Mouse (Mus musculus): Measurements from ENCODE around the gene Kcnq1.

DNA sequence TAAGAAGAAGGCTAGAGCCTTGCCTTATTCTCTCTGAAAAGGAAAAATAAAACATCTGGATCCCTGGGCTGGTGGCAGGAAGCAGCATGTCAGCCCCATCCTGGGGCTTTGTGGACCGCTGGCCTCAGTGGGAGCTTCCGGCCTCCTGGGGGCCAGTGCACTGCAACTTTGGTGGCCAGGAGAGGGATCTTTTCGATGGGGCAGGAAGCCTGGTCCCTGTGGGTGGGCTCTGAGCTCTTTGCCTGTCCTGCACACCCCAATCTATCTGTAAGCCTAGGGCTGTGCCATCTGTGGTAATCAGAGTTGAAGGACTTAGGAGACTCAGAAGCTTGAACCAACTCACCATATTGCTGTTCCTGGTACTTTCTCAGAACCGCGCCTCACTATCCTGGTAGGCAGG is 84.7 kb downstream of the Kcnq1 start:
- TF ChIP-seq CTCF (IDR thresholded peaks at IDR 0.05; ENCODE audit: low read depth) (no peak), EP300 (IDR thresholded peaks at IDR 0.05; ENCODE audit: low read depth) (no peak)
